Mouse (Mus musculus) neural tube, embryonic 11.5 days (tissue): ENCODE measurements around the gene Zzz3. TPM values are rescaled to one million over a fixed set of nuclear protein-coding genes. Genes with fewer than 3 reads are reported as not detected.
A peak's percentile ranks its signal among the peaks of the same experiment; 100 is the strongest.

ENCODE experiments used
- ATAC-seq: fragments of 200-750 bp; cut with Nextera tagmentation; 2 replicates; pipeline ENCODE4 v1.8.0; 2017; ENCODE audit warnings: moderate number of reproducible peaks, mild to moderate bottlenecking, moderate TSS enrichment, moderate library complexity; ENCODE audit not compliant: insufficient read depth, low FRiP score, low TSS enrichment
- DNase-seq: peaks from one replicate; pipeline ENCODE4 v3.0.0-alpha.2; 2015; ENCODE audit warnings: low spot score
- H3K27ac ChIP-seq: fragments of 300-500 bp; sonication (generic); 2 replicates; pipeline ENCODE4 v1.5.1; 2014; ENCODE audit warnings: low read depth, mild to moderate bottlenecking, low read length
- H3K27me3 ChIP-seq: fragments of 300-500 bp; sonication (generic); 2 replicates; pipeline ENCODE4 v1.6.1; 2014; ENCODE audit warnings: mild to moderate bottlenecking, low read length, mixed read lengths; ENCODE audit not compliant: control insufficient read depth, insufficient read depth
- H3K36me3 ChIP-seq: fragments of 300-500 bp; sonication (generic); 2 replicates; pipeline ENCODE4 v1.6.1; 2014; ENCODE audit warnings: mild to moderate bottlenecking, low read length, moderate library complexity, mixed read lengths; ENCODE audit not compliant: control insufficient read depth, insufficient read depth
- H3K4me1 ChIP-seq: fragments of 300-500 bp; sonication (generic); 2 replicates; pipeline ENCODE4 v1.6.1; 2014; ENCODE audit warnings: low read length, mixed read lengths; ENCODE audit not compliant: control insufficient read depth, insufficient read depth
- H3K4me2 ChIP-seq: fragments of 300-500 bp; sonication (generic); 2 replicates; pipeline ENCODE4 v1.6.1; 2014; ENCODE audit warnings: low read depth, mild to moderate bottlenecking, moderate library complexity
- H3K4me3 ChIP-seq: fragments of 300-500 bp; sonication (generic); 2 replicates; pipeline ENCODE4 v1.5.1; 2014; ENCODE audit warnings: low read depth, low read length
- H3K9ac ChIP-seq: fragments of 300-500 bp; sonication (generic); 2 replicates; pipeline ENCODE4 v1.6.1; 2014; ENCODE audit warnings: mild to moderate bottlenecking, low read length
- H3K9me3 ChIP-seq: fragments of 300-500 bp; sonication (generic); 2 replicates; pipeline ENCODE4 v1.6.1; 2016; ENCODE audit warnings: low read length; ENCODE audit not compliant: control insufficient read depth
- whole genome bisulfite sequencing: fragments of 180-500 bp; shearing (Covaris S2); extraction: QIAGEN DNeasy Blood & Tissue Kit; methylation state at CpG from one replicate; pipeline ENCODE4 v1.1.7; 2014; 5-methylcytosine and 5-hydroxymethylcytosine counted together
- polyA plus RNA-seq: library from polyadenylated mRNA; unstranded; fragments of >200 nt; fragmentation: Nextera tagmentation; extraction: Ambion mirVana; gene quantifications from 2 replicates; pipeline ENCODE4 v1.2.1, GENCODE M21; 2014

Gene Zzz3
- polyA plus RNA-seq, 1 experiment from 2014 or later, result 64.6 TPM

DNA sequence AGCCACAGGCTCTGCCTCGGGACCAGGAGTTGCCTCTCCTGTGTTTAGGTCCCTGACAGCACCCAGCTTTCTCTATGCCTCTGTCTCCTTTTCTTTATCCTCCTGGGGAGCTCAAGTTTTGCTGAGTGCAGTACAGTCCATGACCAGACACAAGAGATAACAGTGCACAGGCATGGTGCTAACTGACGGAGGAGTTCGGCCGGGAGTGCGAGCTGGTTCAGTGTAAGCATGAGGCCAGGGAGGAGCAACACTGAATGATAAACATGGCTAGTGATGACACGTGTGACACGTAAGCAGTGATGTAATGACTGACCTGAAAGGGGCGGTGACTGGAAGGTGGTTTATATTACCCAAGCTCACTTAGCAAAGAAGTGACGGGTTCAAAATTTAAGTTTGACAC lies 71.6 kb downstream of the Zzz3 start:
- Histone ChIP-seq H3K27me3 (no peaks in the 10 kb centered on the region), H3K9me3 (no peaks in the 10 kb centered on the region), H3K36me3 (no peaks in the 10 kb centered on the region), H3K9ac (no peak overlapping the region), H3K4me3 (no peak overlapping the region), H3K27ac (no peak overlapping the region), H3K4me1 (no peaks in the 10 kb centered on the region), H3K4me2 (no peak overlapping the region)
- 94% methylated on average over 9 of the region's 9 CpGs for WGBS
- ATAC-seq (no peak), DNase-seq (no peak)

DNA sequence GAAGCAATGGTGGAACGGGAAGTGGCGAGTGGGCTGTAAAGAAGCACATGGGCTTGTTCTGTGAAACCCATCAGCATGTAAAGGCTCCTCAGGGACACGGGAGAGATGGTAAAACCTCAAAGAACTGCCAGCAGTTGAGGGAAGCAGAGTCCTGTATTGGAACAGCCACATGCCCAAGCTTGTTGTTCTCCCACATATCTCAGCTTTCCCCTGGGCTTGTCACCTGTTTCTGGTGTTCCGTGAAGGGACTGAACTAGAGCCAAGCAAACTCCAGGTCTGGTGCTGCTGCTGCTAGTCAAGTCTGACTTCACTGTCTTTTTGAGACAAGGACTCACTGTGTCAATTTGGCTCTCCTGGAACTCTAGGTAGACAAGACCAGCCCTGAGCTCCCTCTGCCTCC lies 72.0 kb downstream of the Zzz3 start:
- no peaks in the 10 kb centered on the region for H3K4me1 ChIP-seq
- ATAC-seq (no peak), DNase-seq (no peak)
- no peak overlapping the region for H3K27ac ChIP-seq
- no peak overlapping the region for H3K4me3 ChIP-seq
- 74% methylated on average over 4 of the region's 4 CpGs for WGBS
- H3K4me2 ChIP-seq, result no peak overlapping the region
- H3K9me3 ChIP-seq, result no peaks in the 10 kb centered on the region
- H3K9ac ChIP-seq, result no peak overlapping the region
- H3K27me3 ChIP-seq, result no peaks in the 10 kb centered on the region
- no peaks in the 10 kb centered on the region for H3K36me3 ChIP-seq

DNA sequence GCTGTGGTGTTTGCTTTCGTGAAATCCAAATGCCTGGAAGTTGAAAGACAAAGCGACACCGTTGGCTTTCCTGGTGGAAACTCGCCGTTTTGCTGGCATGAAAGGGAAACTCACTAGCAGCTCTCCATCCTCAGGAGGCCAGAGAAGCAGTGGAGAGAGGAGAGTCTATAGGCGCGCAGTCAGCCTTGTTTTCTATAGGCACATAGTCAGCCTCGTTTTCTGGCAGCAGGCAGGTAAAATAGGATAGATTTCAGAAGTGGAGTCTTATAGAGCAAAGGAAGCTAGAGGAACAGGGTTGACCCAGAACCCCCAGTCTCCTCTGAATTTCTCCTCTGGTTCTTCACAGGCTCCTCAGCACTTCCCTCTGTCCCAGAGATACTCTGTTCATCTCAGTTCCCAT lies 72.8 kb downstream of the Zzz3 start:
- no peak for ATAC-seq
- no peak for DNase-seq
- 88% methylated on average over 8 of the region's 8 CpGs for WGBS

DNA sequence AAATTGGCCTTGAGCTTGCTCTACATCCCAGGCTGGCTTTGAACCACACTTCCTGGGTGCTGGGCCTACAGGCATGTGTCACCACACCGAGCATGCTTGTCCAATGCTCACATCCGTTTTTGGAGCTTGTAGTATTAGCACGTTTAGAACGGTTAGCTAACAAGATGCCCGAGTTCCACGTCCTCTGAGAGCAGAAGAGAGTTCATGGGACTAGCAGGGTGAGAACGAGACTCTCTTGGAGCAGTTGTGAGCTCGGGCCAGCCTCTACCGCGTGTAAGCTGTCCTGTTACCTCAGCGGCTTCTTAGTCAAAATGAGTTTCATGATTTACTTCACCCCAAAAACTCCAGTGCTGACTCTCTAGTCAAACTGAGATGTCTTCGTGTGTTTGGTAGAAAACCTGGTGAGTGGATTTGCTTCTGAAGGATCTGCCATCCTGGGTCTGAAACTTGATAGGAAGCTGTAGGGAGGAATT lies 73.3 kb downstream of the Zzz3 start:
- 88% methylated on average over 12 of the region's 12 CpGs for WGBS
- Histone ChIP-seq H3K27me3 (no peaks in the 10 kb centered on the region), H3K4me2 (no peak overlapping the region), H3K9ac (no peak overlapping the region), H3K4me3 (no peak overlapping the region), H3K4me1 (no peaks in the 10 kb centered on the region), H3K36me3 (no peaks in the 10 kb centered on the region), H3K27ac (no peak overlapping the region), H3K9me3 (no peaks in the 10 kb centered on the region)
- DNase-seq (no peak), ATAC-seq (no peak)

More for the DNA sequence above, 72.8 kb downstream of the Zzz3 start:
- no peaks in the 10 kb centered on the region for H3K27me3 ChIP-seq
- no peak overlapping the region for H3K27ac ChIP-seq
- no peak overlapping the region for H3K4me2 ChIP-seq
- no peak overlapping the region for H3K4me3 ChIP-seq
- no peaks in the 10 kb centered on the region for H3K9me3 ChIP-seq
- no peak overlapping the region for H3K9ac ChIP-seq
- no peaks in the 10 kb centered on the region for H3K4me1 ChIP-seq
- no peaks in the 10 kb centered on the region for H3K36me3 ChIP-seq

DNA sequence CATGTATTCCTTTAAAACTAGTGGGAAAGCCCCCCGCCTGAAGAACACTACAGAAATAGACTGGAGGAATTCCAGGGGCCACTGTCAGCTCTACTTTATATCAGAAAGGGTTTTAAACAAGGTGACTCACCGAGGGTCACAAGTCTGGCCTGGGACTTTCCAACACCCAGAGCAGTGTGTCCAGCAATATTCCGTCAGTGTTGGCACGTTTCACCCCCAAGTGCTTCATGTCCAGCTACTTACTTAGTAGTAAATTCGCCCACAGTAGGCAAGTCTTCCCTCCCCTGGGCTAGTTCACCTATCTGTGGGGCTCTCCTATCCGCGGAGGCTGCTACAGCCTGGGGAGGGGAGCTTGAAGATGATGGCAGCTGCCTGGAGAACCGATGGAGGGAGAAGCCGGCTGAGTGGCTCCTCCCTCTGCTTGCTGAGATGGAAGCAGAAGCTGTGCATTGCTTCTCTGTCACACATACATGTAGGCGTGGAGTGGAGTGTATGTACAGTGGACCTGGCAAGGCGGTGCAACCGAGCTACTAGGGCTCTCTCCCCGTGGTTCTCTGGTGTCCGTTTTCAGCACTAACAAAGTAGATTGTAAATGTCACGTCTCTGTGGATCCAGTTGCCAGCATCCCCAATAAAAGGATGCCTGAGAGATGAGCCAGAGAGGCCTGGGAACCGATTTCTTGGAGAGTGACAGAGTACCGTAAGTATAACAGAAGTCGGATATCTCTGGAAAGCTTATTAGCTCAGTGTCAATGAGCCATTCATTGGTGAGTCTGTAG lies 74.3 kb downstream of the Zzz3 start:
- Histone ChIP-seq H3K36me3 (no peaks in the 10 kb centered on the region), H3K27ac (no peak overlapping the region), H3K9ac (no peak overlapping the region), H3K27me3 (no peaks in the 10 kb centered on the region), H3K4me2 (no peak overlapping the region), H3K4me1 (no peaks in the 10 kb centered on the region), H3K4me3 (no peak overlapping the region), H3K9me3 (no peaks in the 10 kb centered on the region)
- DNase-seq, result no peak
- no peak for ATAC-seq
- WGBS, result 71% methylated on average over 18 of the region's 18 CpGs

DNA sequence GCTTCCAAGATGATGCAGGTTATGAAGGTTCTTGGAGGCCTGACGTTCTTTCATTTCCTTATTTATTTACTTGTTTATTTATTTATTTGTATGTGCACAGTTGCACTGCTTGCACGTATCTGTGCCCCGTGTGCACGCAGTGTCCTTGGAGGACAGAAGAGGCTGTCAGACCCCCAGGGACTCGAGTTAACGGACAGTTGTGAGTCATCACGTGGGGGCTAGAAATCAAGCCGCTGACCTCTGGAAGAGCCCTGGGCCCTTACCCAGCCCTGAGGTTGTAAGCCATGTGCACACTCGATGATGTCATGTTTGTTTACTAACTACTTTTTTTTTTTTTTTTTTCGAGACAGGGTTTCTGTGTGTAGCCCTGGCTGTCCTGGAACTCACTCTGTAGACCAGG lies 75.1 kb downstream of the Zzz3 start:
- no peak overlapping the region for H3K9ac ChIP-seq
- H3K4me3 ChIP-seq, result no peak overlapping the region
- no peak overlapping the region for H3K4me2 ChIP-seq
- no peak overlapping the region for H3K27ac ChIP-seq
- ATAC-seq (no peak), DNase-seq (no peak)
- H3K9me3 ChIP-seq, result no peaks in the 10 kb centered on the region
- no peaks in the 10 kb centered on the region for H3K36me3 ChIP-seq
- no peaks in the 10 kb centered on the region for H3K27me3 ChIP-seq
- WGBS, result 88% methylated on average over 10 of the region's 10 CpGs
- H3K4me1 ChIP-seq, result no peaks in the 10 kb centered on the region

DNA sequence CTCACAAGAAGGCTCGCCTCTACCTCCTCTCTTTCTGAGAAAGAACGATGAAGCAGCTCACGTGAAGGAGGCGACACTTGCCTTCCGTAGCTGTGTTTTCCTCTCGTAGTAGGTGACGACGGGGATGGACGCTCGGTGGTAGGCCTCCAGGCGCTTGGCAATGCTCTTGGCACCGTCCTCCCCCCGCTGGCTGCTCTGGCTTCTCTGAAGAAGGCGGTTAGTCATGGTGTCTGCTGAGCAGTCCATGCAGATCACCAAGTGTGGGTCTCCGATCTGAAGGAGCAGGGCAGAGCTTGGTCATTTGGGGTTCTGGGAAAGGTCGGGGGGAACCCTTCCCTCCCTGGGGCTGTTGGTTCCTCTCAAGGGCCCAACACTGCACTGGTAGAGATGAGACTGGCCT lies 77.4 kb downstream of the Zzz3 start:
- H3K27me3 ChIP-seq, result no peaks in the 10 kb centered on the region
- H3K4me3 ChIP-seq, result no peak overlapping the region
- no peaks in the 10 kb centered on the region for H3K36me3 ChIP-seq
- no peak overlapping the region for H3K9ac ChIP-seq
- ATAC-seq, result no peak
- no peaks in the 10 kb centered on the region for H3K4me1 ChIP-seq
- DNase-seq, result no peak
- WGBS, result 86% methylated on average over 16 of the region's 16 CpGs
- H3K9me3 ChIP-seq, result no peaks in the 10 kb centered on the region
- H3K4me2 ChIP-seq, result no peak overlapping the region
- H3K27ac ChIP-seq, result no peak overlapping the region

DNA sequence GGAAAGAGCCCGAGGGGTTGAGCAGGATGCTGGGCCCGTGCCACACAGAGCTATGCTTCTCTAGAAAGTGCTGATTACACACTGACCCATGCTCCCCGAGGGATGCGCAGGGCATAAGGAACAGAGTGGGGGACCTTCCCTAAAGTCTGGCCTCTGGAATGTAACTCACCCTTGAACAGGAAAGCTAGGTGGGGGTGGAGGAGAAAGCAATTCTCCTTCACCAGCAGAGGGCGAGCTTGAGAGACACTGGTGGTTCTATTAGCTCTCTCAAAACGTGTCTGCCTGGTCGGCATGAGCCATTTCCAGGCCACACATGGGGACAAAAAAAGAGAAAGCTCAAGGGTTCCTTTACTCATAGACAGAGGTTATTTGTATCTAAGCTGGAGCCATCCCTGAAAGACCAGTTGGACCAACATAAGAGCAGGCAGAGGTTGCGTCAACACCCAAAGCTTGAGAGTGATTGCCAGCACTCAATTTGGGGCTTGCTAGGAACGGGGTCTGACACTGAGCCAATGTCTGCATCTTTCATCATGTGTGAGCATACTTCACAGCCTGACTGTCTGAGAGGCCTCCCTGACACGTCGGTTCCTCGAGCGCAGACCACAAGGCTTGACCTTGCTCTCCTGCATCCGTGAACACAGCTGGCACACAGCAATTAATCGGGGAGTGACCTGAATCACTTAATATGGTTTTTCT lies 79.5 kb downstream of the Zzz3 start:
- DNase-seq (peak; percentile 68), ATAC-seq (no peak)
- WGBS, result 57% methylated on average over 15 of the region's 15 CpGs
- H3K9ac ChIP-seq, result no peak overlapping the region
- no peak overlapping the region for H3K4me3 ChIP-seq
- no peak overlapping the region for H3K4me2 ChIP-seq
- no peaks in the 10 kb centered on the region for H3K27me3 ChIP-seq
- no peaks in the 10 kb centered on the region; the same call in 1 of the 2 replicates for H3K4me1 ChIP-seq
- H3K27ac ChIP-seq, result no peak overlapping the region
- H3K36me3 ChIP-seq, result no peaks in the 10 kb centered on the region
- H3K9me3 ChIP-seq, result no peaks in the 10 kb centered on the region

DNA sequence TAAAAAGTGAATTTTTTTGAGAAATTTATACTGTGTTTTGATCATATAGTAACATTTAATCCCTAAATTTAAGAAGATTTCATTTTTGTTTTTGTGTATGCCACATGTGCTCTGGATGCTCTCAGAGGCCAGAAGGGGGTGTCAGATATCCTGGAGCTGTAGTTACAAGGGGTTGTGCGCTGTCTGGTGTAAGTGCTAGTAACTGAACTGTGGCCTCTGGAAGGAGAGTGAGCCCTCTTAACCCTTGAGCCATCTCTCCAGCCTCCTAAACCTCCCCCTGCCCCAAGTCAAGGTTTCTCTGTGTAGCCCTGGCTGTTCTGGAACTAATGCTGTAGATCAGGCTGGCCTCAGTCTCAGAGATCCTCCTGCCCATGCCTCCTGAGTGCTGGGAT lies 80.0 kb downstream of the Zzz3 start:
- ATAC-seq, result no peak

More for the DNA sequence above, 80.0 kb downstream of the Zzz3 start:
- Histone ChIP-seq H3K4me1 (no peaks in the 10 kb centered on the region; the same call in 1 of the 2 replicates), H3K36me3 (no peaks in the 10 kb centered on the region), H3K9me3 (no peaks in the 10 kb centered on the region), H3K4me2 (no peak overlapping the region), H3K9ac (no peak overlapping the region), H3K27me3 (no peaks in the 10 kb centered on the region), H3K4me3 (no peak overlapping the region), H3K27ac (no peak overlapping the region)
- no peak for DNase-seq
- 73% methylated on average over 1 of the region's 1 CpGs for WGBS
